Mouse (Mus musculus) cerebellum, postnatal 36 days (tissue): ENCODE measurements around the gene Lgi4.

Experiments
- DNase-seq, 2 experiments: peaks; one replicate each; pipeline ENCODE4 v3.0.0; 2021 to 2022; ENCODE audit warnings: mixed read lengths in 2 of 2

Gene Lgi4

DNA sequence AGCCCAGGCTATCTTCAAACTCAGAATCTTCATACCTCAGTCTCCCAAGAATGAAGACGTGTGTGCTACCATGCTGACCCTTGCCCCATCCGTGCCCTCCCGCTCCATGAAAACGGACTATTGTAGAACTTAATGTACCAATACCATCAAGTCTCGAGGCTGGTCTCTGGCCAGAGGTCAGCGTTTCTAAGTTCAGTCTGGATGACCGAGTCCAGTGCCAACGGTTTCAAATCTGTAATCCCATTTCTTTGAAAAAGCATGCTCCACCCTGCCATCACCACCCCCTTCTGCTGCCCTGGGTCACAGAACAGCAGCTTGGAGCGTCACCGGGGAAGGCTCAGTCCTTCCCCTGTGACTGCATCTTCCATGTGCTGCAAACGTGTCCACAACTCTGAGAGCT is 48.6 kb downstream of the Lgi4 start:
- DNase-seq, result no peak

GRCm38 (mm10) chr7:31109091-31109490 is 49.9 kb downstream of the Lgi4 start:
- DNase-seq, result peak; percentile 69 to 81

GRCm38 (mm10) chr7:31109796-31110195 is 50.7 kb downstream of the Lgi4 start:
- no peak for DNase-seq

DNA sequence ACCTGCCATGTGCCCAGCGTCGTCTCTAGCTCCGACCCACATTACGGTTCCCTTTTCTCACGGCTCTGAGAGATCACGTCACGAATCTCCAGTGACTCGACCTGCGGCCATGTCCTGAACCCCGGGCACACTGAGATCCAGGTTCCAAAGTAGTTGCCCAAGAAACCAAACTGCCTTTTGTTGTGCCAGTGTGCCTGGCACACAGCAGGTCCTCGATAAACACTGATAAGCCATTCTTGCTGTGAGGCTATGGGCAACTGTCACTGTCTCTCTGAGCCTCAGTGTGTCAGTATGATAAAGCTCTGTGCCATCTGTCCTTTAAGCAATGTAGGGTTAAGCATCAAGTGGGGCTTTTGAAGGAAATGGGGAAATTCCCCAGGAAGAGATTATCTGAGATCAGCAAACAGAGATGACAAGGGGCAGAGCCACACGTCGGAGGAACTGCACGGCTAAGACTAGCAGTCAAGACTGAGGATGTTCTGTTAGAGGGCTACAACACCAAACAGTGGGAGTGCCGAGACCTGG is 51.8 kb downstream of the Lgi4 start:
- DNase-seq, result no peak

DNA sequence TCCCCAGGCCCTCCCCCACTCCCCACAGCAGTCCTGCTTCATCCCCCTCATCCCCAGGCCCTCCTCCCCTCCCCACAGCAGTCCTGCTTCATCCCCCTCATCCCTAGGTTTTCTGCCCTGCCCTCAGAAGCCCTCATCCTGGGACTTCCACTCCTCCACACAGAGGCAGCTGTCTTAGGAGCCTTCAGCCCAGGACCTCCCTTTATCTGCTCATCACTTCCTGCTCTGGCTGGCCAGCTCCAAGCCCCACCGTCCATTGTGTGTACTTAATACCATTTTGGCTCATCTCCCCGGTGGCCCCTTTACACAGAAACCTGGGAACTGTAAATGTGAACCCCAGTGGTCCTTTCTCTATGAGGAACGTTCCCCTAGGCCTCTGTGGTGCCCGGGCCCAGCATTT is 52.9 kb downstream of the Lgi4 start:
- no peak for DNase-seq

- DNase-seq, result no peak
Measured at GRCm38 (mm10) chr7:31113800-31114199, 54.7 kb downstream of the Lgi4 start.

GRCm38 (mm10) chr7:31114646-31115045 is 55.5 kb downstream of the Lgi4 start:
- DNase-seq, result no peak

DNA sequence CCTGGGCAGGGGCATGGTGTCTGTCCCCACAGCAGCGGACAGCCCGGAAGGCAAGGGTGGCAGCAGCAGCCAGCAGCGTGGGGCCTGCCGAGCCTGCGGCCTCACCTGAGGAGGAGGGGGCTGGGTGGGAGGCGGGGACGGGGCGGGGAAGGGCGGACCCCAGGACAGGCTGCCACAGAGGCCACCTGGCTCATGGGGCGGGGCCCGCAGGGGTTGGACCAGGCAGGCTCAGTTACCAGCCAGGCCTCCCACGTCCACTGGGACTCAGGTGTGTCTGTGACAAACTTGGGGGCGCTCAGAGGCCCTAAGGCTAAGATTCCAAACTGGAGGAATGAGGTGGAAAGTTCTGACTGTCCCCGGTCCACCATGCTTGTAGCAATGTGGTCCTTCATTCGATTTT is 56.0 kb downstream of the Lgi4 start, which contains the start of gene Hpn:
Hpn (minus strand) TSS at position 109 of the 400 bp plus-strand sequence.
- DNase-seq, result peak in 1 of 2 experiments; percentile 43

DNA sequence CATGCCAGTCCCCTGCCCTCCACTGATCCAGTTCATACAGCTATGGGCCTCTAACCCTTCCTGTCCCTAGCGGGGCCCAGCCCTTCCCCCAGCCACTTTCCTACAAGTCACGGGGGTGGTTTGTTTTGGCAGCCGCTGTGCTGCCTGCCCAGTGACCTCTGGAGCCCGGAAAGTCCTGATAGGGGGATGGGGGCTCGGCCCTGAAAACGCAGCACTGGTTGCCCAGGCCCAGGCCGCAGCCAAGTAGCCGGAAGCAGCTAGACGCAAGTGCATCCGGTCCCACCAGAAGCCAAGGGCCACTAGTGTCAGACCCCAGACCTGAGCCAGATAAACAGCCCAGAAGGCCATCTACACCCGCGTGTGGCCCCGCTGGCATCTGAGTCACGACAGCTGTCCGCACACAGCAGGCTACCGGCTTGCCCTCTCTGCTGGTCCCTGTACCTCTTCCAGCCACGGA is 56.5 kb downstream of the Lgi4 start:
- peak; percentile 69 to 73 for DNase-seq

DNA sequence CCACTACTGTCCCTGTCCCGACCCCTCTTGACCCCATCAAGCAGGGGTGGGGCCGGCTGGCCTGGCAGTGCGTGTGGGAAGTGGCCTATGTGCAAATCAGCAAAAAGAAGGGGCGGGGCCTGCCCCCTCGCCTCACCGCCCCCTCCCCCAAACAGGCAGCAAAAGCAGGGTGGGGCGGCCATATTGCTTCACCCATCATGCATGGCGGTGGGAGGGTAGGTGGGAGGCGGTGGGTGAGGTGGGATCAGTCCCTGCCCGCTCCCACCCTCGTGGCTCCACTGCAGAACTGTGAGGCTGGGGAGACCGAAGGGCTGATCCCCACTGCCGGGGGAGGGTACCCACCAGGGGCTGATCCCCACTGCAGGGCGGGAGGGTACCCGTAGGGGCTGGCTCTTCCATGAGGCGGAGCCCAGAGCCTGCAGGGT is 57.6 kb downstream of the Lgi4 start:
- DNase-seq, result peak in 1 of 2 experiments; percentile 31

DNA sequence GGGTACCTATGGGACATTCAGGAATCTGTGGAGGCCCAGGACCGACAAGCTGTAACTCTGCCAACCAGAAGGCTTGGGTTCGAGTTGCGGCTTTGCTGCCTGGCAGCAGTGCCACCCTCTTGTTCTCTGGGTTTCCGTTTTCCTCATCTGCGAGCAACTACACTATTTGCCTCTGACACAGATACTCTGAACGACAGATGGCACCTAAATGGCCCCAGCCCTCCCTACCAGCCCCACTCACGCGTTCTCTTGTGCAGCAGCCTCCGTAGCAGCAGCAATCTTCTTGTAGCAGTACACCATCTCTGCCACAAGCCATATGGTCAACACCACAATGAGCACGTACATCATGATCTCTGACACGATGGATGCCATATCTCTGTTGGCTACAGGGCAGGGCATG is 58.3 kb downstream of the Lgi4 start:
- DNase-seq, result peak; percentile 57 to 59

GRCm38 (mm10) chr7:31118486-31118885 is 59.3 kb downstream of the Lgi4 start:
- DNase-seq, result peak; percentile 73 to 77

GRCm38 (mm10) chr7:31119556-31119955 is 60.4 kb downstream of the Lgi4 start:
- DNase-seq, result no peak
